Mouse (Mus musculus) heart, adult 2 months (tissue): Measurements from ENCODE around the gene Ube2v1. TPM values are rescaled to one million over a fixed set of nuclear protein-coding genes. Genes with fewer than 3 reads are reported as not detected.
A peak's percentile ranks its signal among the peaks of the same experiment; 100 is the strongest.

Experiments used
- DNase-seq, 2 experiments: peaks; one replicate each; pipeline ENCODE4 v3.0.0; 2021
- H3K27ac ChIP-seq: fragments of 200-600 bp; 2 replicates; pipeline ENCODE4 v1.8.1; 2022
- H3K27me3 ChIP-seq: fragments of 200-500 bp; 2 replicates; pipeline ENCODE4 v1.6.1; 2012; ENCODE audit warnings: mild to moderate bottlenecking, low read length, inconsistent platforms, mixed read lengths; ENCODE audit not compliant: control insufficient read depth, insufficient read depth
- H3K36me3 ChIP-seq: fragments of 200-500 bp; 2 replicates; pipeline ENCODE4 v1.6.1; 2012; ENCODE audit warnings: low read length, inconsistent platforms; ENCODE audit not compliant: control insufficient read depth, insufficient read depth
- H3K4me1 ChIP-seq: fragments of 200-500 bp; 2 replicates; pipeline ENCODE4 v1.6.1; 2011; ENCODE audit warnings: low read length; ENCODE audit not compliant: control insufficient read depth, insufficient read depth
- H3K4me3 ChIP-seq: fragments of 200-600 bp; 2 replicates; pipeline ENCODE4 v1.8.1; 2022
- H3K79me2 ChIP-seq: fragments of 200-500 bp; replicated peaks from 2 replicates; pipeline ENCODE4 v1.6.1; 2012; ENCODE audit warnings: mild to moderate bottlenecking, inconsistent platforms, low read length, moderate library complexity, mixed read lengths; ENCODE audit not compliant: control insufficient read depth, insufficient read depth
- H3K9ac ChIP-seq: fragments of 200-500 bp; 2 replicates; pipeline ENCODE4 v1.6.1; 2012; ENCODE audit warnings: low read depth, mild to moderate bottlenecking, control low read depth, inconsistent platforms, low read length, mixed read lengths
- CTCF ChIP-seq: fragments of 200-600 bp; IDR thresholded peaks from 2 replicates; pipeline ENCODE4 v1.8.1; 2022; ENCODE audit warnings: antibody characterized with exemption, mild to moderate bottlenecking, moderate library complexity
- EP300 ChIP-seq: fragments of 200-500 bp; IDR thresholded peaks from 2 replicates; pipeline ENCODE4 v1.6.1; 2011; ENCODE audit warnings: low read depth, low read length, control low read depth; ENCODE audit not compliant: insufficient read depth
- POLR2A ChIP-seq: fragments of 200-500 bp; IDR thresholded peaks from 2 replicates; pipeline ENCODE4 v1.6.1; 2011; ENCODE audit warnings: mild to moderate bottlenecking, low read depth, low read length, control low read depth; ENCODE audit not compliant: insufficient read depth
- WGBS: fragments of 180-500 bp; shearing (Covaris S2); methylation state at CpG from one replicate; pipeline ENCODE4 v1.1.7; 2018; 5-methylcytosine and 5-hydroxymethylcytosine counted together
- intact Hi-C: fragments of 180-260 bp; cut with DNase I; formaldehyde crosslinking; loops from one replicate; pipeline ENCODE4 v1.15.1; 2025
- polyA plus RNA-seq: library from polyadenylated mRNA; depleted of rRNA; stranded (reverse); fragments of >200 nt; gene quantifications from 2 replicates; pipeline ENCODE4 v1.2.3, GENCODE M21; 2012
- total RNA-seq, 2 experiments: library from RNA; stranded (reverse); gene quantifications; 2 replicates each; pipeline ENCODE4 v1.2.3; 2021

Ube2v1 gene
- total and polyA plus RNA-seq, 3 experiments = 101 to 121 (median 118) TPM

DNA sequence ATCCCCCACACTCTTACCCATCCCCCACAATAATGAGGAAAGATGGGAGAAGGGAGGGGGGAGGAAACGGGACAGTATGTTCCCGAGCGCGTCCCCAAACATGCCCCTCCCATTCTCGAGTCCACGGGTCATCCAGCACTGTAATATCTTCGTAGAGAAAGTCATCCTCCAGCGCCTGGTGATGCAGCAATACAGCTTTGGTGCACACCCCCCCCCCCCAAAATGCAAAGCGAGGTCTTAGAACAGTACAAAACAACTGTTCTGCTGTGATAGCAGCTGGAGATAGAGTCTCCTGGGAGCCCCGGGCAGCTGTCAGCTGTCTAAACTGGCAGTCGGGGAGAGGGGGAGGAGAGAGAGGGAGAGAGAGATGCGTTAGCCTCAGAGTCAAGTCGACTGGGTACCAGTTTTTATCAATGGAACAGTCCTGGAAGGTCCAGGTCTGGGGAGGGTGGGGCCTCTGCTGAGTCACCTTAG is 40.4 kb upstream of the Ube2v1 start:
- Histone ChIP-seq H3K9ac (no peak overlapping the region), H3K4me1 (peaks cover 6% of the 10 kb centered on the region), H3K79me2 (no peaks in the 10 kb centered on the region), H3K27me3 (no peaks in the 10 kb centered on the region), H3K4me3 (no peak overlapping the region), H3K36me3 (no peaks in the 10 kb centered on the region), H3K27ac (no peak overlapping the region)
- peak; percentile 45 to 61 for DNase-seq
- TF ChIP-seq CTCF (no peak), EP300 (no peak), POLR2A (no peak)
- 16% methylated on average over 13 of the region's 13 CpGs for WGBS
- intact Hi-C loops = no loop called here

DNA sequence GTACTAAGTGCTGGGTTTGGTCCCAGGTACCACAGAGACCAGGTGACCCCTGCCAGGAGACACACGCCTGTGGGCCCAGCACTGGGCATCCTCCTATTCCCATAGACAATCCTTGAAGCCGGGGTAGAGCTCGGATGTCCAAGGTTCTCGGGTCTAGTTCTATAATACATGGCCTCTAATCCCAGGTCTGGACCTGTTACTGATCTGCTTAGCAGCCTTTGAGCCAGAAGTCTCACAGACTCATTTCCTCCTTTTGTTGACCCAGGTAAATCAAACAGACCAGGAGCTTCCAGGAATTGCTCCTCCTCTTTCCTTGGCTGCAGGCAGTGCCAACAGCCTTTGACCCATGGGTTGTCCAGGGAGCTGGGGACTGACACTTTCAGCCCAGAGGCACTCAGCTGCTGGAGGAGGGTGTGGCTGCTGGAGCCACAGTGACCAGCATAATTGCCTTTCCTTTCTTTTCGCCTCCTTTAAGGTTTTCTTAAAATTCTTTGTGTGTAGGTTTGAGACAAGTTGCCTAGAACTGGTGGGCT is 39.3 kb upstream of the Ube2v1 start:
- Histone ChIP-seq H3K4me1 (peaks cover 6% of the 10 kb centered on the region), H3K4me3 (no peak overlapping the region), H3K27me3 (no peaks in the 10 kb centered on the region), H3K79me2 (no peaks in the 10 kb centered on the region), H3K9ac (no peak overlapping the region), H3K27ac (peak overlapping the region; percentile 44), H3K36me3 (no peaks in the 10 kb centered on the region)
- intact Hi-C loops = no loop called here
- DNase-seq = peak; percentile 37 to 45
- no peak for TF ChIP-seq CTCF
- TF ChIP-seq POLR2A = no peak
- no peak for TF ChIP-seq EP300
- WGBS = 59% methylated on average over 5 of the region's 5 CpGs

DNA sequence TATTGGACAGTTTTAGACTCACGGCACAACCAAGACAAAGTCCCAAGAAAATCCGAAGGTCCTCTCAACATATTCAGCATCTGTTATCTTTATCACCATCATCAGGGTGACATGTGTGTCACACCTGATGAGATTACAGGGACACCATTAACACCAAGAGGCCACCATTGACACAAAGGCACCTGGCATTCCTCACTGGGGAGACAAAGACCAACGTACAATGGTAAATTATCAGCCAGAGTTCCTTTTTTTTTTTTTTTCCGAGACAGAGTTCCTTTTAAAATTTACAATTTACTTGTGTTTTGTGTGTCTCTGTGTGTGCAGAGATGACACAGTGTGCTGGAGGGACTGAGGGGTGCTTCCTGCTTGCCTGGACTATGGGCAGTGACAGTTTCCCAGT is 37.5 kb upstream of the Ube2v1 start:
- no peak overlapping the region for H3K9ac ChIP-seq
- H3K27me3 ChIP-seq = no peaks in the 10 kb centered on the region
- no peak overlapping the region for H3K27ac ChIP-seq
- H3K36me3 ChIP-seq = no peaks in the 10 kb centered on the region
- no peak for DNase-seq
- TF ChIP-seq CTCF = no peak
- no peak for TF ChIP-seq EP300
- TF ChIP-seq POLR2A = no peak
- WGBS = 70% methylated on average over 4 of the region's 4 CpGs
- no peaks in the 10 kb centered on the region for H3K79me2 ChIP-seq
- H3K4me1 ChIP-seq = peaks cover 6% of the 10 kb centered on the region
- intact Hi-C loops = no loop called here
- H3K4me3 ChIP-seq = no peak overlapping the region

GRCm38 (mm10) chr2:167668426-167668825 is 36.5 kb upstream of the Ube2v1 start:
- no peaks in the 10 kb centered on the region for H3K27me3 ChIP-seq
- H3K27ac ChIP-seq = no peak overlapping the region
- H3K4me1 ChIP-seq = peaks cover 6% of the 10 kb centered on the region
- DNase-seq = no peak
- no peak for TF ChIP-seq EP300
- no peaks in the 10 kb centered on the region for H3K79me2 ChIP-seq
- H3K4me3 ChIP-seq = no peak overlapping the region
- H3K9ac ChIP-seq = no peak overlapping the region
- 88% methylated on average over 5 of the region's 5 CpGs for WGBS
- intact Hi-C loops = no loop called here
- H3K36me3 ChIP-seq = no peaks in the 10 kb centered on the region

DNA sequence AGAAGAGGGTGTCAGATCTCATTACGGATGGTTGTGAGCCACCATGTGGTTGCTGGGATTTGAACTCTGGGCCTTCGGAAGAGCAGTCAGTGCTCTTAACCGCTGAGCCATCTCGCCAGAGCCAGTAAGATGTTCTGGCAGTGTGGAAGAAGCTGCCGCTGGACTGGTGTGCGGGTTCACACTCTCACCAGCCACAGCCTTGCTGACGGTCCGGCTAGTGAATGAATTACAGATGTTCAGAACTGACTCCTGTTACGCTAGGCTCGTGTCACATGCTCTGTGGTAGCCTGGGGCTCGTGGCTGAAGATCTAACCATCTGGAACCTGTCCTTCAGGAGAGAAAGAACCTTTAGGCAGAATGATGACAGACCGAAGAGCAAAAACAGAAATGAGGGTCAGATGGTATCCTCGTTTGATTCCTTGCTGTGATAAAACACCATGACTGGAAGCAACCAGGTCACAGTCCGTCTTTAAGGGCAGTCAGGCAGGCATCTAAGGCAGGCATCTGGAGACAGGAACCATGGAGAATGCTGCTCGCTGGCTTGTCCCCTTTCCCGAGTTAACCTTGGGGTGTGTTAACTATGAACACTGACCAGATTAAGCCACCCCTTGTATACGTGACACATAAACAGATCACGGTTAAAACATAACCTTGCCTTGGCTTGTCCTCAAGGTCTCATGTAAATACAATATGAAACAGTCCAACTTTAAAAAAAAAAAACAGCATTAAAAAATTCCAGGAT is 34.2 kb upstream of the Ube2v1 start:
- Histone ChIP-seq H3K4me1 (peaks cover 2% of the 10 kb centered on the region), H3K9ac (no peak overlapping the region), H3K36me3 (no peaks in the 10 kb centered on the region), H3K27ac (no peak overlapping the region), H3K79me2 (no peaks in the 10 kb centered on the region), H3K27me3 (no peaks in the 10 kb centered on the region), H3K4me3 (no peak overlapping the region)
- WGBS = 84% methylated on average over 18 of the region's 18 CpGs
- TF ChIP-seq EP300 (no peak), POLR2A (no peak), CTCF (no peak)
- intact Hi-C loops = no loop called here
- no peak for DNase-seq

GRCm38 (mm10) chr2:167662713-167663112 is 30.8 kb upstream of the Ube2v1 start:
- no peaks in the 10 kb centered on the region for H3K27me3 ChIP-seq
- H3K36me3 ChIP-seq = no peaks in the 10 kb centered on the region
- no peak overlapping the region for H3K9ac ChIP-seq
- no peak overlapping the region for H3K27ac ChIP-seq
- no peak for TF ChIP-seq POLR2A
- TF ChIP-seq EP300 = no peak
- TF ChIP-seq CTCF = no peak
- H3K79me2 ChIP-seq = no peaks in the 10 kb centered on the region; the same call in 1 of the 2 replicates
- intact Hi-C loops = no loop called here
- DNase-seq = no peak
- peaks cover 7% of the 10 kb centered on the region for H3K4me1 ChIP-seq
- 68% methylated on average over 6 of the region's 6 CpGs for WGBS
- H3K4me3 ChIP-seq = no peak overlapping the region
